Mouse (Mus musculus) bone marrow macrophage, adult 2 months (primary cell): ENCODE measurements around the gene Igf1r.
"Not testable (repeated sequence)": the region's sequence is repeated elsewhere in the genome, so short reads cannot be mapped to it uniquely, and the experiment has no call there.

Experiments used
- CTCF ChIP-seq: IDR thresholded peaks from 2 replicates; pipeline ENCODE4 v1.5.1; 2012; ENCODE audit warnings: low read depth, mild to moderate bottlenecking, low read length, moderate library complexity
- POLR2A ChIP-seq: IDR thresholded peaks from 2 replicates; pipeline ENCODE4 v1.6.1; 2012; ENCODE audit warnings: mild to moderate bottlenecking, low read depth, low read length, borderline replicate concordance

DNA sequence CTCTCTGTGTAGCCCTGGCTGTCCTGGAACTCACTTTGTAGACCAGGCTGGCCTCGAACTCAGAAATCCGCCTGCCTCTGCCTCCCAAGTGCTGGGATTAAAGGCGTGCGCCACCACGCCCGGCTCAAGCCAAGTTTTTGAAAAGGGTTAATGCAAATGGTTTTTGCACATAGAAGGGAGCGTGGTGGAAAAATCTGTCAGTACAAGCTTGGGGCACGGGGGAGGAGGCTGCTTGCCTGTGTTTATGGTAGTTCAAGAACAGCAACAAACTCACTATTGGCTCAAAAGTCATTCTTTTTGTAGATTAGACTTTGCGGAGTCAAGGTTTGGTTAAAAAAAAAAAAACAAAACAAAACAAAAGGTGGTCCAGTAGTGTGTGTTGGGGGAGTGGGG is 322.8 kb downstream of the Igf1r start:
- not testable (repeated sequence) for TF ChIP-seq CTCF, POLR2A
